Mouse (Mus musculus): Measurements from ENCODE around the gene Ntrk3.

Gene Ntrk3

DNA sequence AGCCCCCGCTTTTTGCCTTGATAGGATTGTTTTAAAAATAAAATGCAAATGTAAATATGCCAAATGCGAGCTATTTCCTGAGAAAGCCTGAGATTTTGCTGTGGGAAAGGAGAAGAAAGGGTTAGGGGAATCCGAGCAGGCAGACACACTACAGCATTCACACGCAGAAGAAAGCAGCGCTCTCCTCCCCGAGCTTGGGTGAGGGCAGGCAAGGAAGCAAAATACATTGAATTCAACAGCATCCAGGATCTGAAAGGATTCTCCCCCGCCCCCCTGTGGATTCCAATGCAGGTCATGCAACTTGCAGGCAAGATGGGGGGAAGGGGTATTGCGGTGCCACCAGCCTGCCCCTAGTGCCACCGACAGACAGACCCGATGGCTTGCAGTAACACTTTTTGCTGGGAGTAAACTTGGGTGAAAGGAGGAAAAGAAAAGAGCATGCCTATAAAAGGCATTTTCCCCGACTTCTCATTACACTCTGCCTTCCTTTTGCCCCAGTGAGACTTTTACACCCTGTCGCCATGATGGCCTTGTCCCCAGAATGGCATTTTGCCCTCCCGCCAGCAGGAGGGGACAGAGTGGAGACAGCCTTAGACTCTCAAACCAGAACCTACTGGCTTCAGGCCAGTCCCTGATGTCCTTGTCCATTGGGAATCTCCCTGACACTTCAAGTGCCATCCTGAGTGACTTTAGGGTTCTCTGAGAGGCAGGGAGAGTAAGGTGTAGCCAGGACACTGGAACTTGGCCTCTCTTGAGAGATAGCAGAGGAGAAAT is 158.2 kb downstream of the Ntrk3 start:
- DNase-seq (ENCODE audit: low read depth in 1 of 2, low spot score in 2 of 2): no peak

DNA sequence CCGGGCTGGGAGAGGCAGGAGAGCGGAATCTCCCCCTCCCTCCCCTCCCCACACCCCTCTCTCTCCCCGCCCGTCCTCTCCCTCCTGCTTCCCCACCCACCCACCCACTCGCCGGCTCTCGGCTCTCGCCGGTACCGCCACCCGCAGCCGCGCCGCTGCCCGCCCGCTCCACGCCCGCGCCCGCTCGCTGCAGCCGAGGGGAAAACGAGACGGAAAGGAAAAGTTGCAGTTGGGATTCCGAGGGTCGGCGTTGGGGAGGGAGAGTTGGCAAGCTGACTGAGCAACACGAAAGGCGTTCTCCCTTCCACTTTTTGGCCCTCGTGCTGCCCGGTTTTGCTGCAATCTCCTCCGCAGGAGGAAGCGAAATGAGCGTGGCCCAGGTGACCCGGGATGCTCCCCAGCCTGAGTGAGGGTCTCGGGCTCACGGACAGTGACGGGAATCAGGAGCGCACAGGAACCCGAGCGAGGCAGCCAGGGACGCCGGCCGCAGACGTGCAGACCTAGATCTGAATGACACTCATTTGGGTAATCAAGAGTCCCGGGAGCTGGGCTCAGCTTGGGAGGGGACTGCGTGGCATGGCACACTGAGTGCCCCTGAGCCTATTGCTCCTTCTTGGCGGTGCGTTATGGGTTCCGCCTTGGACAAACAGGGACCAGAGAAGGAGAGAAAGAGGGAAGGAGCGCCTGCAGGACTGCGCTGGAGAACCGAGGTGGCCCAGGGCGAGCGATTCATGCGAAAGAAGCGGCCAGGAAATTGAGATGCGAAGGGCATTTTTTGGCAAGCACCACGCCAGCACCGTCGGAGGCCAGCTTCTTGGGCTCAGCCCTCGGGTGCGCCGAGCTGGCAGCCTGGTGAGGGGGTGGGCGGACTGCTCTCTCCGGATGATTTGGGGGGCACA is 159.1 kb downstream of the Ntrk3 start:
- DNase-seq (ENCODE audit: low read depth in 1 of 2, low spot score in 2 of 2): no peak

DNA sequence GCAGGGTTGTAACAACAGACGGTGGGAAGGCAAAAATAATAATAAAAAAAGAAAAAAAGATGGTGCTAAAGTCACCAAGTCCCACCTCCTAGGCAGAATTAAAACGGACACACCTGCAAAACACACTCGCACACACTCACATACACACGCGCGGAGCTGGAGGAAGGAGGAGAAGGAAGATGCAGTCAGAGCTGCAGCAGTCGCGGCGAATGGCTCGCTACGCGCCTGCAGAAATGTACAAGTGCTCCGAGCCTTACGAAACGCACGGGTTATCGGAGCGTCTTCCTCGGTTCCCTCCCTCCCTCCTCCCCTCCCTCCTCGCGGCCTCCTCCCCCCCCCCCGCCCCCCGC is 159.7 kb downstream of the Ntrk3 start:
- no peak for DNase-seq (ENCODE audit: low read depth in 1 of 2, low spot score in 2 of 2)

DNA sequence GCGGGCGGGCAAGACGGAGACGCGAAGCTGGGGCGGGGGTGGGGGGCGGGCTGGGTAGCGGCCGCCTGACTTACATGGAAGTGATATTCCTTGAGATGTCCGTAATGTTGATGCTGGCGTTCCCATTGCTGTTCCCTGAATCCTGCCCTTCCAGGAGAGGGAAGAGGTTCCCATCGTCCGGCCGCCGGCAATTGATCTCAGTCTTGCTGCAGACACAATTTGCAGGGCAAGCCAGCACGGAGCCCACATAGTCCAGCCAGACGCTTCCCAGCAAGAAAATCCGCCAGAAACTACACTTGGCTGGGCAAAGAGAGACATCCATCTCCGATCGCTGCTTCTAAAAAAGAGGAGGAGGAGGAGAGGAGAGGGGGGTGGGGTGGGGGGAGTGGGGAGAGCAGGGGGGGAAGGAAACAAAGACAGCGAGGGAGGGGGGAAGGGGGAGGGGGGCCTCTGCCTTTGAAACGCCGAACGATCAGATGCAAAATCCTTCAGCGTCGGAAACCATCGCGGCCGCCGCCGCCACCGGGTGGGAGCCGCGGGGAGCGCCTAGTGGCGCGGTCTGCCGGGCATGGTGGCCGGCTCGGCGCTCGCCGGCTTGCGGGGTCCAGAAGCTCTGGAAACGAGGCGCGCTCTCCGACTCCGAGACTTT is 160.2 kb downstream of the Ntrk3 start:
- DNase-seq (ENCODE audit: low read depth in 1 of 2, low spot score in 2 of 2): no peak

DNA sequence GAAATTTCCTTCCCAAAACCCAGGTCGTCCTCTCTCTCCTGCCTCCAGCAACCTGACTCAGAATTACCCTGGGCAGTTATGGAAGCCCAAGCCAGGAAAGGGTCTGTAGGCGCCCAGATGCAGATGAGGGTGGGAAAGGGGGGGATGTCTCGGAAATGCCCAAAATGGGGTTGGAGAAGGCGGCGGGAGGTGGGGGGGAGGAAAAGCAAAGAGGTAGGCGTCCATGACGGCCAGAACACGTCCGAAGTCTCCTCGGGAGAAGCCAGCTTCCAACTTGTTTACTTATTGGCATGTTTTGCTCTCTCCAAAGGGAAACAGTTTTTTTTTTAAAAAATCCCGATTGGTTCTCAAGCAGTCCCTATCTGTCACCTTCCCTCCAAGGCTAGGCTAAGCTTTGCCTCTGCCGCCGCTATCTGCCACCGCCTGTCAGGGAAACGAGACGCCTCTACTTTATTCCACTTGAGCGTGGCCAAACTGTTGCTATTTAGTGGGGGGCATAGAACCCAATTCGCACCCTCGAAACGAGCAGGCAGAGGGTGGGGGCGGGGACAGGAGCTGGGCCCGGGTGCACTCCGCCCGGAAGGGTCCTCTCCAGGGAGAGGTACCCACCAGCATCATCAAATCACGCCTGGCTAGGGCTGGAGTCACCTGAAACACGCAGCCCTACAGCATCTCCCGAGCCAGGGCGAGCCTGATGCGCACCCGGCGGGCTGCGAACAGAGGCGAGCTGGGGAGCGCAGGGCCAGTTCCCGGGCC is 160.9 kb downstream of the Ntrk3 start:
- DNase-seq (ENCODE audit: low read depth in 1 of 2, low spot score in 2 of 2): no peak

DNA sequence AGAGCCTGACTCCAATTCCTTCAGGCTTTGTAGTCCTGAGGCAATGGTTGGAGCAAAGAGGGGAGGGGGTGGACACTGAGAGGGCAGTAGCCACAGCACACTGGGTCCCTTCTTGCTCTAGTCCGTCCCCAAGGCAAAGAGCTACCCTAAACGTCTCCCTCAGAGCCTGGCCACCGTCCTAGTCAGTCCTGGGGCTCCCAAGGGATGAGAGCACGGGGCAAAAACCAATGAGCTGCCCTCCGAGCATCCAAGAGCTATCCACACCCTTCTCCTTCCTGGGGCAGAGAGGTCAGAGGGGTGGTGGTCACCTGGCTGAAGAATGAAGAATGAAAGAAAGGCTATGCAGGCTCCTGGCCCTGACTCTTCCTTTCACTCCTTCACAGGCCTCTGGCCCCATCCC is 161.6 kb downstream of the Ntrk3 start:
- no peak for DNase-seq (ENCODE audit: low read depth in 1 of 2, low spot score in 2 of 2)

DNA sequence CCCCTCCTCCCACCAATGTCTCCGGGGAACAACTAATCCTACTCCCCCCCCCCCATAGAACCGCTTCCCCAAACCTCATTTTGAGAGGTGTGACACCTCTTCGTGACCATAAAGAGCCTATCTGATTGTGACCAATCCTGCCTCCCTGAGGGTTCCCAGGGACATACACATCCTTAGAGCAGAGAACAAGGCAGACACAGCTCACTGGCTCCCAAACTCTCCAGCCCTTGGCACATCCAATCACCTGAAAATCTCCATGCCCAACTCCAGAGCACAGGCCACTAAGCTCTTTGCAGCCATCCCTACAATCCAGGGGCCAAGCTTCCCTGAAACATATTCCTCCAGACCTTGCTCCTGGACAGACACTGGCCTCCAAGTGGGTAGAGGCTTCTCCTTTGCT is 162.3 kb downstream of the Ntrk3 start:
- no peak for DNase-seq (ENCODE audit: low read depth in 1 of 2, low spot score in 2 of 2)

DNA sequence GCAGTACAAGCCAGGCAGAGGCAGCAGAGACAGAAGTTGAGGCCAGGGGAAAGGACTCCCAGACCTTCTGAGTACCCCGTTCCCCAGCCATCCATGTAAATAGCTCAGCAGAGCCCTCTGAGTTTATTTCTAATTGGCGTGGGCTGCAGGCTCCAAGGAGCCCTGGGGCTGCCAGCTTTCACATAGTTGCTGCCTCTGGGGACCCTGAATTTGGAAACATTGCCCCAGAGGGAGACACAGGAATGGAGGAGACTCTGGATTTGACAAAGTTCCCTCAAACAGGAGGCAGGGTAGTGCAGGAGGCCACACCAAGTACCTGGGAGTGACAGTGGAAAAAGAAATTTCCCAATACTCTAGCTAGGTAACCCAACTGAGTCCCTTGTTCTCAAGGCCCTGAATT is 166.6 kb downstream of the Ntrk3 start:
- DNase-seq (ENCODE audit: low read depth in 1 of 2, low spot score in 2 of 2): no peak

DNA sequence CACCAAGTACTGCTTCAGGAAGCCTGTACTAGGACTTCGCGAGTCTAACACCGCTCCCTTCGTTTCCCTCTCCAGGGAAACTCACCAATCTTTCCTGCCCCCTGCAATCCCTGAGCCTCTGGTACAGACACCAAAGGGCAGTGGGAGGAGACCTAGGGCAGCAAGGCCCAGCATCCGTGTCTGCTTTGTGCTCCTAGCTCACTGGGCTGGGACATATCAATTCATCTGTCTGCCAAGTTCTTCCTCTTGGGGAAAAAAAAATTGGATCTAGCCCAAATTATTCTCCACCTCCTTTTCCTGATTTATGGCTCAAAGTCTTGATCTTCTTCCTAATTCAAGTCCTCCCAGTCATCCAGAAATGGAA is 168.6 kb downstream of the Ntrk3 start:
- DNase-seq (ENCODE audit: low read depth in 1 of 2, low spot score in 2 of 2): no peak

DNA sequence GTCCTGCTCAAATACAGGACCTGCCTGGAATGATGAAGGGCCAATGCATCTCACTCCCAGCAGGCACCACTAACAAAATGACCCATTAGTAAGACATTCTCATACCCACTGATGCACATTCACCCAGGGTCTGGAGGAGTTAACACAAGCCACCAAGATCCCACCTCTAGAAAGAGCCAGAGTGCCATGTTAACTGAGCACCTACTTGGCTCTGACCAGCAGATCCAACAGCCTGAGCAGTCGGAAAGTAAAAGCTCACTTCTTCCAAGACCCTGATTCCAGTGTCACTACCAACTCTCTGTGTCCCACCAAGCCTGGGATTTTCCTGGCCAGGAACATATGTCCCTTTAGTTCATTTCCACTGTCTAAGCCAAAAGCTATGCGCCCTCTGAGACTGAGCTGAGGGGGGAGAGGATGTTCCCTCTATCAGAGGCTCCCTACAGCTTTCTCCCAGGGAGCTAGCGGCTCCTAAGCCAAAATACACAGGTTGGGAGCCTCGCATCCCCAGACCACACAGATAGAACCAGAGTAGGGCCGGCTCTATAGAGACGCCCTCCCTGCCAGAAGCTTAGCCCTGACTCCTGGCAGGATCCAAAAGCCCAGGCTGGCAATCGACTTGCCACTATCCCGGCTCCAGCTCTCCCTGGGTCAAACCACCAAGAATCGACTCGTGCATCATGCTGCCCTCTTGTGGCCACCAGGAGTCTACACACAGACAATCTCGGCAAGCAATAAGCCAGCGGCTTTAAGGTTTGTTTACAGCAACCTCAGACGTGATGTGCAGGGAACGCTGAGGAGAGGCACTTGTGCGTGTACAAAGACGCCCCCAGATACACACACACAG is 169.2 kb downstream of the Ntrk3 start:
- no peak for DNase-seq (ENCODE audit: low read depth in 1 of 2, low spot score in 2 of 2)

DNA sequence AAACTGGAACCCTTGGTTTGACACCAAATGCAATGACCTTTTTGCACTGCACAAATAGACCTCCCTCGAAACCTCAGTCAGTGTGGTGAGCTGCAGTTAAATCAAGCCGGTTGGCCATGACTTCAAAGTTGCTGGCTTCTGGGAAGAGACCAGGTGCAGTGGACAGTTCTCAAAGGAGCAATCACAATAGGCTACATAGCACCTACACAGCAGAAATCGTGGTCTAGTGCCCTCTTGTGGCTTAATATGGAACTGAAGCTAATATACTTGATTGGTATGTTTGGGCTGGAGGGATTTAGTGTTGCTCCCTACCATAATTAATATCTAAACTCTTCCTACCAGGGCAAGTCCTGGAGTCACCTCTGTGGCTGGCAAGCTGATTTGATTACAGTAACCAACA is 171.2 kb downstream of the Ntrk3 start:
- no peak for DNase-seq (ENCODE audit: low read depth in 1 of 2, low spot score in 2 of 2)

DNA sequence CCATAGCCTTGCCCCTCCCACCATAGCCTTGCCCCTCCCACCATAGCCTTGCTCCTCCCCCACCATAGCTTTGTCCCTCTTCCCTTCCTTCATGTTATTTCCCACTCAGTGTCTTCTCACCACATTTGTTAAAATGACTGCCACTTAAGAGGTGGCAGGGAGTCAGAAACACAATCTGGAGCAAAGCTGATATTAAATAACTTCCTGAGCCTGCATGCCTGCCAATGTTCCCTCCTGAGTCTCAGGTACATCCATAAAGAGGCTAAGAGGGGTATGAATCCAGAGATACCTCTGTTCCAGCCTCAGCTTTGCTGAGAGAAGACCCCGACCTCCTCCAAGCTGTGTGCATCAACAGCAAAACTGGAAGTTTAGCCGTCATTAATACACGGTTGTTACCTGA is 172.4 kb downstream of the Ntrk3 start:
- DNase-seq (ENCODE audit: low read depth in 1 of 2, low spot score in 2 of 2): no peak

DNA sequence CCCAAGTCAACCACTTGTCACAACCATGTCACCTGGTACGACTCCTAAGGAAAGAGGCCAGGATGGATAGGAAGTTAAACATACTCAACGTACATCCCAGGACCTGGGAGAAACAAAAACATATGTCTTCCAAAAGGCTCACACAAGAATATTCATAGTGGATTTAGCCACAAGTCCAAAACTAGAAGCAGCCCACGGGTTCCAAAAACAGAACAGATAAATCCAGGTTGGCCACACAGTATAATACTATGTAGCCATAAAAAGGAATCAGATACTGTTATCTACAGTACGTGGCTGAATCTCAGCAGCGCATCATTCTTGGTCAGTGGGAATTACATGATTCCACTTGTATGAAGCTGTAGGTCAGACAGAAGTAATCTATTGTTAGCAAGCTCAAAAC is 179.3 kb downstream of the Ntrk3 start:
- DNase-seq (ENCODE audit: low read depth in 1 of 2, low spot score in 2 of 2): no peak

DNA sequence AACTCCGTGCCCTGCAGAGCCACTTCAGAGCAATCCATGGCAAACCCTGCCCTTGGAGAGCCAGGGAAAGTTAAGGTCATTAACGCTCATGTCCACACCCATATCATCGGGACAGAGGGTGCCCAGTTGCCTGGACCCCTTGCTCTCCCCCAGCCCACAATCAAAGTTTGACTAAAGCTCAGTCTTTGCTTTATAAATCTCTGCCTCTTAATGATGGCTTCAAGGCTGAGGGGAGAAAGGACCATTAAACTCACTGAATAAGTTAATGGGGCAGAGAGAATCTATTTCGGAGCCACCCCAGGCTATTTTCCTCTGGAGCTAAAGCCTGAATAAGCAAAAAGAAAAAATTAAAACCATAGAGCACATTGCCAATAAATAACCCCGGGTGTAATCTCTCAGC is 182.3 kb downstream of the Ntrk3 start:
- no peak for DNase-seq (ENCODE audit: low read depth in 1 of 2, low spot score in 2 of 2)

DNA sequence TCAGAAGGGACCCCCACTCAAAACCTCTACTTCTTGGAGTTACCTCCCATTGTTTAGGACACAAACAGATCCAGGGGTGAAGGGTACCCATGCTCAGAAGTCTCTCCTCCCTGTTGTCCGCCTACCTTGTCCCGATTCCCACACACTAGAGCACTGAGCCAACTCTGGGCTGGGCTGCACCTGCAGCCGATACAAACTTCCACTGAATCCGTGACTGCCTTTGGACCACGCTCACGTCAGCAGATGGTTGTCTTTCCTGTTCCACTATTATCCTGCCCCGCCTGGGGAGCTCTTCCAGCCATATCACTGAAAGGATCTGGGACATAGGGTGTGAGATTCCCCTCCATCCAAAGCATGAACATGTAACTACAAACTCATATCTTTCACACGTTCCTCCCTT is 188.4 kb downstream of the Ntrk3 start:
- no peak for DNase-seq (ENCODE audit: low read depth in 1 of 2, low spot score in 2 of 2)

DNA sequence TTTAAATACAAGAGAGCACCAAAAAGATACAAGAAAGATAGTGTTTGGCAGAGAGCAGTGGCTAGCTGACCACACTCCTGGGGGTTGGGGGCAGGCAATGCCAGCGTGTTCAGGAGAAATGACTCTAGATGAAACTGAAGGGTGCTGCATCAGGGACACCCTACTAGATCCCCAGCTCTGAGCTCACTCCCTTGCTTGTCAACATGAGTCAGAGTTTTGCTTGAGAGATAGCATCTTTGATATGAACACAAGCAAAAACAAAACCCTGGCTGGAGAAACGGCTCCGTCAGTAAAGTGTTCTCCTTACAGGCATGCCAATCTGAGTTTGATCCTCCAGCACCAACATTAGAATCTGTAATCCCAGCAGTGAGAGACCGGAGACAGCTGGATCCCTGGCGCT is 189.1 kb downstream of the Ntrk3 start:
- no peak for DNase-seq (ENCODE audit: low read depth in 1 of 2, low spot score in 2 of 2)

DNA sequence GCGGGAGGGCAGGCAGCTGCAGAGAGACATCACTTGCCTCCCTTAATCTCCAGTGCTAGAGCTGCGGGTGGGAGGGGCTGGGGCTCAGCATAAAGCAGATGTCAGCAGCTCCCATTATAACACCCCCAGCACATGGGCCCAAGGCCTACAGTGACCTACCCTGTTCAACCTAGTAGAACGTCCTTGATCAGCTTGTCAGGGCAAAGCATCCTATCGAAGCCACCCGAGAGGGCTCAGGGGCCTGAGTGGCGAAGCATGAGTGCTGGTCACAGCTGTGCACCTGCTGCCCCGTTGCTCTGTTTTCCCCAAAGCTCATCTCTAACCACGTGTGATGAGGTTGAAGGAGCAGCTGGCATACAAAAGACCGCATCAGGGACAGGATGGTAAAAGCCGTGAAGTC is 191.3 kb downstream of the Ntrk3 start:
- no peak for DNase-seq (ENCODE audit: low read depth in 1 of 2, low spot score in 2 of 2)

DNA sequence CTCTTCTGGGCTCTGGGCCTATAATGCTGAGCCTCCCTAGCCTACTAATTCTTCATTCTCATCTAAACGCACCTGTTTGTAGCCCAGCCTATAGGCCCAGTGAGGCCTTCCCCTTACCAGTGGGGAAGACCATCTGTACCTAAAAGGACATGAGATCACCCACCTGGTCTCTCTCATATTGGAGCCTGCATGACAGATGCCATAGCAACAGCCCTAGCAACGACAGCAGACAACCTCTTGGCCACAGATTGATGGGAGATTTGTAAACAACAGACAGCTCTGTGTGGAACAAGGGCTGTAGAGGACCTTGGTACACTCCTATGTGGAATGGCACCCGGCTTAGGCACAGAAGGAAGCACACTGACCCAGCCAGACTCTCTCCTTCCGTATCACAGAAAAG is 195.3 kb downstream of the Ntrk3 start:
- DNase-seq (ENCODE audit: low read depth in 1 of 2, low spot score in 2 of 2): no peak

DNA sequence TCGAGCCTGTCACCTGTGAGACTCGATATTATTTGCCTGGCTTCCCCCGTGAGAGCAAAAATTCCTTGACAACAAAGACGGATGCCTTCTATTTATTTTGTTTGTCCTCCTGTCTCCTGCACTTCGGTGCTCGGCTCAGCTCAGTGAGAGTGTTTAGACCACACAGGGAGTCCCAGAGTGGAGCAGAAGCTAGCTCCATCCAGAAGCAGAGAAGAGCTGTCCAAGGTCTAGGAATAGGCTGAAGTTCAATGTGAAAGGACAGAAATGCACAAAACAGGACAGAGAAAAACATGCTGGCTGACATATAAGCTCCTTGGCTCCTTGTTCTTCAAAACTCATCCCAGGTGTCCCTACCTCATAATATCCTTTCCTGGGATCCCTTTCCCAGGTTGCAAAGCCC is 207.5 kb downstream of the Ntrk3 start:
- DNase-seq (ENCODE audit: low read depth in 1 of 2, low spot score in 2 of 2): no peak

DNA sequence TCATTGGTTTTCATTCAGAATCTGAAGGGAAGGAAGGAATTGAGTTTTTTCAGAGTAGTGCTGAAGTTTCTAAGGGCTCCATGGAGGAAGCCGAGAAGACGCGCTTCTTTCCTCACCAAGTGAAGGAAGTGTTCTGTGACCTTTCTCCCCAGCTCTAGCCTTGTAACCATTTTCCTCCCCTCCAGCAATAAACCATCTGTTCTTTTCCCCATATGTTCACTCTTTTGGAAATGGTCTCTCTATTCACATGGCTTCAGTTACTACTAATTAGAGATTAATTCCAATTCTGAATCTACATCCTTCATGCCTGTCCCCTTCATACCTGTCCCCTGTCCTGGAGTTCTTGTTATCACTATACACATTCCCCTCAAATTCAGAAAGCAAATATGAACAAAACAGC is 209.8 kb downstream of the Ntrk3 start:
- DNase-seq (ENCODE audit: low read depth in 1 of 2, low spot score in 2 of 2): no peak

DNA sequence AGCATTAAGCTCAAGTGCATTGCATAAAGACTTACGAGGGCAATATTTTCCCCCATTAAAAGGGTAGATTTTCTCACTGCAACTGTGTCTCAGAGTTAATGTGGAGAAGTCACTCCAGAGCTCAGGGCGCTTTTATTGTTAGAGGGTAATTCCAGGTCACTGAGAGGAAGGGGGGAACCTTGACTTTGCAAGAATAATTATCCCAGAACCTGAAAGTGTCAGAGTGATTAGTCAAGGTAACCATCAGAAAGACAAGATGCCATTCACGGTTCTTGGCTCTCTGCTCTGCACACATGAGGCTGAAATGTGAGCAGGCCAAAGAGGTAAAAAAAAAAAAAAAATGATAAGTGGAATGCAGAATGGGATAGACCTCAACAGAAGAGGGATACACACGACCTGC is 210.2 kb downstream of the Ntrk3 start:
- no peak for DNase-seq (ENCODE audit: low read depth in 1 of 2, low spot score in 2 of 2)

Measured in monocyte, adult 2 months (primary cell).